Mouse (Mus musculus): ENCODE measurements around the gene Klk1b11. TPM values are rescaled to one million over a fixed set of nuclear protein-coding genes. Genes with fewer than 3 reads are reported as not detected.

The Klk1b11 gene
- not detected for polyA plus RNA-seq (2017; shearing (Covaris generic))

DNA sequence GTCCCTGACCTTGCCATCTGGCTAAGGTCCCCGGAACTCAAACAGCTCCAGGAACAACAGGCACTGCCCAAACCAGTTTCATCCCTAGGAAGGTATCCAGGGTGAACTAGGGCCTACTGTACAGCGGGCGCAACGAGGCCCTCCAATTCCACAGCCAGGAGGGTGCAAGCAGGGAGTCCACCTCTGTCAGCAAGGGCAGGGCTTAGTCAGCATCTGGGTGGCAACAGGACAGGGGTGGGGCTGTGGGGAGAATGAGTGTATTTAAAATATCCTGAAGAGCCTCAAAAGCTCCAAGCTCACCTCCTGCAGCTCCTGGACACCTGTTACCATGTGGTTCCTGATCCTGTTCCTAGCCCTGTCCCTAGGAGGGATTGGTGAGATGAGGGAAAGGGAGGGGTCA lies at the start of gene Klk1b11:
Gene Klk1b11 (plus strand): TSS at position 301 of the 400 bp plus-strand sequence.

GRCm38 (mm10) chr7:43950364-43950763 lies 45.3 kb upstream of the Klk1b11 start, which contains the start of gene Klk1b8:
TSS of gene Klk1b8 (plus strand) at chr7:43950664.

GRCm38 (mm10) chr7:43966451-43966850 lies 29.2 kb upstream of the Klk1b11 start, which contains the start of gene Klk1b1:
TSS of gene Klk1b1 (plus strand) at chr7:43966751.

DNA sequence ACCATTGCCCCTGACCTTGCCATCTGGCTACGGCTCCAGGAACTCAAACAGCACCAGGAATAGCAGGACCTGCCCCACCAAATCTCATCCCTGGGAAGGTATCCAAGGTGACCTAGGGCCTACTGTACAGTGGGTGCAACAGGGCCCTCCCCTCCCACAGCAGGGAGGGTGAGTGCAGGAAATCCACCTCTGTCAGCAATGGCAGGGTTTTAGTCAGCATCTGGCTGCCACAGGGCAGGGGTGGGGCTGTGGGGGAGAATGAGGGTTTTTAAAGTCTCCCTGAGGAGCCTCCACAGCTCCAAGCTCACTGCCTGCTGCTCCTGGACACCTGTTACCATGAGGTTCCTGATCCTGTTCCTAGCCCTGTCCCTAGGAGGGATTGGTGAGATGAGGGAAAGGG lies 19.9 kb upstream of the Klk1b11 start, which contains the start of gene Klk1b9:
Gene Klk1b9 (plus strand): TSS at position 301 of the 400 bp plus-strand sequence.

GRCm38 (mm10) chr7:44011868-44012267 lies 16.2 kb downstream of the Klk1b11 start, which contains the start of gene Klk1b26:
TSS of gene Klk1b26 (plus strand) at chr7:44012168.

Other genes with a start within 250 kb of the Klk1b11 start
- not detected for gene Klk12, start 227.0 kb upstream of the Klk1b11 start, polyA plus RNA-seq (2017; shearing (Covaris generic))
- not detected for gene Klk11, start 221.3 kb upstream of the Klk1b11 start, polyA plus RNA-seq (2017; shearing (Covaris generic))
- 0.33 TPM for gene Klk10, start 214.8 kb upstream of the Klk1b11 start, polyA plus RNA-seq (2017; shearing (Covaris generic))
- 0.62 TPM for gene Klk9, start 204.0 kb upstream of the Klk1b11 start, polyA plus RNA-seq (2017; shearing (Covaris generic))
- 141 TPM for gene Klk8, start 198.3 kb upstream of the Klk1b11 start, polyA plus RNA-seq (2017; shearing (Covaris generic))
- gene Klk7, start 184.6 kb upstream of the Klk1b11 start, polyA plus RNA-seq (2017; shearing (Covaris generic)): not detected
- gene Klk6, start 171.4 kb upstream of the Klk1b11 start, polyA plus RNA-seq (2017; shearing (Covaris generic)): not detected
- gene Klk5, start 153.9 kb upstream of the Klk1b11 start, polyA plus RNA-seq (2017; shearing (Covaris generic)): not detected
- not detected for gene Klk4, start 114.7 kb upstream of the Klk1b11 start, polyA plus RNA-seq (2017; shearing (Covaris generic))
- not detected for gene Klk15, start 62.1 kb upstream of the Klk1b11 start, polyA plus RNA-seq (2017; shearing (Covaris generic))
- gene Klk1b8, start 45.2 kb upstream of the Klk1b11 start, polyA plus RNA-seq (2017; shearing (Covaris generic)): not detected
- gene Klk1b1, start 29.1 kb upstream of the Klk1b11 start, polyA plus RNA-seq (2017; shearing (Covaris generic)): not detected
- 1.1 TPM for gene Klk1b9, start 19.8 kb upstream of the Klk1b11 start, polyA plus RNA-seq (2017; shearing (Covaris generic))
- not detected for gene Klk1b26, start 16.3 kb downstream of the Klk1b11 start, polyA plus RNA-seq (2017; shearing (Covaris generic))
- gene Klk1b27, start 56.4 kb downstream of the Klk1b11 start, polyA plus RNA-seq (2017; shearing (Covaris generic)): 2.8 TPM
- gene Klk1b21, start 106.5 kb downstream of the Klk1b11 start, polyA plus RNA-seq (2017; shearing (Covaris generic)): not detected
- not detected for gene Klk1b22, start 116.8 kb downstream of the Klk1b11 start, polyA plus RNA-seq (2017; shearing (Covaris generic))
- not detected for gene Klk1b16, start 140.9 kb downstream of the Klk1b11 start, polyA plus RNA-seq (2017; shearing (Covaris generic))
- gene Klk1b24, start 192.4 kb downstream of the Klk1b11 start, polyA plus RNA-seq (2017; shearing (Covaris generic)): not detected
- not detected for gene Klk1b3, start 202.3 kb downstream of the Klk1b11 start, polyA plus RNA-seq (2017; shearing (Covaris generic))
- not detected for gene Klk1b4, start 211.6 kb downstream of the Klk1b11 start, polyA plus RNA-seq (2017; shearing (Covaris generic))
- not detected for gene Klk1b5, start 220.1 kb downstream of the Klk1b11 start, polyA plus RNA-seq (2017; shearing (Covaris generic))
- gene Klk1, start 229.5 kb downstream of the Klk1b11 start, polyA plus RNA-seq (2017; shearing (Covaris generic)): 0.40 TPM
- not detected for gene Gm36864, start 240.3 kb downstream of the Klk1b11 start, polyA plus RNA-seq (2017; shearing (Covaris generic))

All from CD4-positive, CD25-positive, alpha-beta regulatory T cell, adult 9 weeks (primary cell).